Mouse (Mus musculus): Measurements from ENCODE around the gene Ppp2r5b.

The Ppp2r5b gene

DNA sequence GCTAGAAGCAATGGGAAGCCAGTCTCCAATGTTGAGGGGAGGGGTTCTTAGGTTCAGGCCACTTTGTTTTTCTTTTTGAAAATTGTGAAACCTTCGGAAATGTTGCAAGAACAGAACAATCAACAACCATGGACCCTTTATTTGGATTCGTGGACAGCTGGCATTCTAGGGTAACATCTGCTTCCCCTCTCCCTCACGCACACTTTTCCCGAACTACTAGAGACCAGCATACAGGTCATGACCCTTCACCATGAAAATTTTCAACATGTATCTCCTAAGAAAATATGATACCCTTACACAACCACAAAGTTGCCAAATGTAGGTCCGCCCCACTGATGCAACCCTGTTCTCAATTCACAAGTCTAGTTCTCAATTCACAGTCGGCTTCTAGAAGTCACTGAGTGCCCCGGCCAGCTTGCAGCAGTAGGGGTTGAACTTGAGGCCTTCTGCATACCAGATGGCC lies 33.0 kb upstream of the Ppp2r5b start:
- in situ Hi-C loops (cut with MboI, MseI) = no loop called here

DNA sequence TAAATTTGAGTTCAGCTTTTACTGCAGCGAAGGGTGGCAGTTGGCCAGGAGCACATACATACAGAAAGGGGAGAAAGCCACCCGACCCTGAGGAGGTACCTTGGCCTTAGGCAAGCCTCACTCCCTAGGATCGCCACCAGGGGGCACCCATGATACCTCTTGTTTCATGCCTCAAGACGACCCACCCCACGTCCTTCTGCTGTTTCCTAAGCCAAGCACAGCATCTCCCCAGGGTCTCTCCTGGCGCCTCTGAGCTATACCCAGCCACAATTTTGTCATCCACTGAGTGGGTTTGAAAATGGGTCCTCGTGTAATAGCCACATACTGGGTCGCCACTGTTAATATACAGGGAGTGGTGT lies 32.5 kb upstream of the Ppp2r5b start:
- in situ Hi-C loops (cut with MboI, MseI) = no loop called here

DNA sequence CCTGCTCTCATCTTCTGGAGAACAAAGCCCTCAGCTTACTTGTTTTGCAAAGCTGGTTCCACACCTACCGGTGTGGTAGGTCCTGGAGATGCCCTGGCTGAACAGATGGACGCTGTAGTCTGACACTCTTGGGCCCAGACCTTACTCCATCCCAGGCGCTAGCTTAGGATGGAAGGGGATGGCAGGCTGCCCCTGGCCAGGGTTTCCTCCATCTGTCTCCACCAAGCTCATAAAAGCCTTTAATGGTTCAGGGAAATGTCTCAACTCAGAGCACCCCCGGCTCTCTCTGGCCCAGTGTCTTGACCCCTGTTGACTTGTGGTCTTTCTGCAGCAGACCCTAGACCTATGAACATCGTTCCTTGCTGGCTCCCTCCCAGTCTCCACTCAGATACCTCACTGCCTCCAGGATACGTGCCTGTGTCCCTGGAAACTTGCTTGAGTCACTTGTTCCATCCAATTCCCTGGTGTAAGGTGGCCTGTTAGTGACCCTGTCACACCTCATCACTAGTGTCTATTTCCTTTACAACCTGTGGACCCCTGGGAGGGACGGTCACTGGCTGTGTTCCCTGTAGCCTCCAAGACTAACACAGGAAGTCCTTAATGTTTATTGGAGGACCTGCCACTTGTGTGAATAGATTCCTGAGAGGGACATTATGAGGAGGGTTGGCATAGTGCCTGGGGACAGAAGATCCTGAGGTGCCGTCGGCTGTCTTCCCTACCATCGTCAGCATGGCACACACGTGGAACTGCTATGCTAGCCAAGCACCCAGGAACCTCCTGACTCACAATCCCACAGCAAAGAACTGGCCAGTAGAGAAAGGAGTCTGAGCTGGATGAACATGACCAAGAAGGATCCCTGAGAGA lies 31.9 kb upstream of the Ppp2r5b start:
- in situ Hi-C loops (cut with MboI, MseI) = no loop called here

DNA sequence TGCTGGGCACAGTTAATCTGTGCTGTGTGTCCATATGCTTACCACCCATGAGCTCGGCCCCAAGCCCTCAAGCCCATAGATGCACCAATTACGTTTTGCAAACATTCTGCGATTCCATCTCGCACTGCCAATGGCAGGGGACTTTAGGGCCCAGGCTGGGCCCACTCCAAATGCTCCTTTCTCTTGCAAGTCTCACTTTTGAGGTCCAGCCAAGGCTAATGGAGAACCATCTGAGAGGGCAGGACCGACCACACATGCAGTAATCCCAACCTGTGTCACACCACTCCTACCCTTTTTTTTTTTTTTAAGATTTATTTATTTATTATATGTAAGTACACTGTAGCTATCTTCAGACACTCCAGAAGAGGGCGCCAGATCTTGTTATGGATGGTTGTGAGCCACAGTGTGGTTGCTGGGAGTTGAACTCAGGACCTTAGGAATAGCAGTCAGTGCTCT lies 30.1 kb upstream of the Ppp2r5b start:
- in situ Hi-C loops (cut with MboI, MseI) = no loop called here

DNA sequence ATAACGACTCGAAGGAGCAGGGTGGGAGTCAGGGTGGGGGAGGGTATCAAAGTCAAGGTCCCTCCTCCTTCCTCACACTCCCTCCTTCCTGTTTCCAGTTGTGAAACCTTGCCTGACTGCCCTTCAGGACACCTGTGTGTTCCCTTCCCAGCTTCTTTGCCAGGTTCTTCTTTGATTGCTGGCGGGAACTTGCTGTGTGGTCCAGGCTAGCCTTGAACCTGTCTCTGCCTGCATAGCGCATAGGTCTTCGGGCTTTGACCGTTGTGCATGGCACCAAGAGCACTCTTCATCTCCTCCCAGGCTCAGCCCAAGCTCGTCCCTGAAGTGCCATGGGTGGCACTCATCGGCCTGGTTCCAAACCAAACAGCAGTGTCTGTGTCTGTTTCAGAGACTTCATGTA lies 29.3 kb upstream of the Ppp2r5b start:
- in situ Hi-C loops (cut with MboI, MseI) = loop anchor here (5.0 kb wide), 1 partner anchor 42 kb away; the partner anchor contains the start of gene Cdc42bpg

DNA sequence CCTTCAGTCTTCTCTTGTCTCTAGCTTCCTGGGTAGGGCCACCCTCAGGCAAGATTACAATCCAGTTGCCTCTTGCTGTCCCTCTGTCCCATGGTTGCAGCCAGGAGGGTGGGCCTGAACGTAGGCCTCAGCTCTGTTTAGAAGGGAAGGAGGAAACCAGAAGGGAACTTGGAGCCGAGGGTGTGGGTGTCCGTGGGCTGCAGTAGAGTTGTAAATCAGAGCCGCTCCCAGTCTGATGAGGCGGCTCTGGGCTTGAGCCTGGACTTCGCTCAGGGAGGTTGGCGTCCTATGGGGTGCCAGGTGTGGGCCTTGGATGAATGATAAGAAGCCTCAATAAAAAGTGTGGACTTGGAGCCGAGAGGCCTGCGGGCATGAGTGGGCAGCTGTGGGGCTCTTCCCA lies 28.5 kb upstream of the Ppp2r5b start:
- in situ Hi-C loops (cut with MboI, MseI) = loop anchor here (5.0 kb wide), 1 partner anchor 43 kb away; the partner anchor contains the start of gene Cdc42bpg

DNA sequence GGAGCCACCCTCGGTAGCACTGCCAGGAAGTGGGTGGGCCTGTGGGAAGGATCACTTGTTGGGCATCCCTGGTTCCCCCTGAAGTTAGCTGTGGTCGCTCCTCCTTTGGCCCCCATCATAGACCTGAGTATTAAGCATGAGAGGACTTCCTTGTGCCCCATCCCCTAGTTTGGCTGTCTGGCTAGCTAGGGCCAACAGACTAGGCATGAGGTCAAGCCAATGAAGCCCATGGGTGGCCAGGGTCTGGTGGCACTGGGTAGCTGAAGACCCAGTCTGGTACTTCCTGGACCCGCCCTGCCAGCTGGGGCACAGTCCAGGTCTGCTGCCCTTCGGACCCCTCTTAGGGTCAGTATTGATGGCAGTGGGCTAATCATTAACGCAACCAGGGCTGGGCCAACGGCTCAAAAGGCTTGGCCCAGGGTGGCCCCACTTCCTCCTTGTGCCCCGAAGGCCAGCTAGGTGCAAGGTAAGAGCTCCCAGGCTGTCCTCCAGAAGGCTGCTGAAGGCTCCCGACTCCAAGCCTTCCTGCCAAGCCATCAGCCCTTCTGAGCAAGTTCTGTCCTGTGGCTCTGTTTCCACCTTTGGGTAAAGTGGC lies 27.3 kb upstream of the Ppp2r5b start:
- in situ Hi-C loops (cut with MboI, MseI) = loop anchor here (5.0 kb wide), 1 partner anchor 44 kb away; the partner anchor contains the start of gene Cdc42bpg

DNA sequence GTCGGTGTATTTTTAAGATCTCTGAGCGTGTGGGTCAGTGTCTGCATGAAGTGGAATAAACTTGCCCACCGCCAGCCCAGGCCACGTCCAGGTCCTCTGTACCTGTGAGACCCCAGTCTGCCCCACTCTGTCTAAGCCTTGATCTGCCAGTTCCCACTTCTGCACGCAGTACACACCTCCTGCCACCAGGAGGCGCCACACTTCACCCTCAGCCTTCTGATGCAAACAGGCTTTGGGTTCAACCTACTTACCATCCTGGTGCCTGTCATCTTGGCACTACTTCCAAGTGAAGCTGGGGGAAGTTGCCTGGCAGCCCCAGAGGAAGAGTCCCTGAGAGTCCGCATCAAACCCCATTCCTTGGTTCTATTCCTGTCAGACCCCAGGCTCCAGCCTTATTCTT lies 26.6 kb upstream of the Ppp2r5b start:
- in situ Hi-C loops (cut with MboI, MseI) = loop anchor here (5.0 kb wide), 1 partner anchor 45 kb away; the partner anchor contains the start of gene Cdc42bpg

DNA sequence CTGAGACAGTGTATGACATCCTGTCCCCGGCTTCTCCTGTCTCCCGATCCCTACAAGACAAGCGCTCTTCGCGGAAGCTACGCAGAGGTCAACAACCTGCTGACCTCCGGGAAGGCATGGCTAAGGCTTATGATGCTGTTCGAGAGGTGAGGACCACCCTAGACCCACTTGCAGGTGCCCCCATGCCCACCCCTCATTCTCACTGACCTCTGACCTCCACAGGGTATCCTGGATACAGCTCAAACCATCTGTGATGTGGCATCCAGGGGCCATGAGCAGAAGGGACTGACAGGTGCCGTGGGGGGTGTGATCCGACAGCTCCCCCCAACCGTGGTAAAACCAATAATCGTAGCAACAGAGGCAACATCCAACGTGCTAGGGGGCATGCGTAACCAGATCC lies 25.7 kb upstream of the Ppp2r5b start:
- in situ Hi-C loops (cut with MboI, MseI) = loop anchor here (5.0 kb wide), 1 partner anchor 46 kb away; the partner anchor contains the start of gene Cdc42bpg

DNA sequence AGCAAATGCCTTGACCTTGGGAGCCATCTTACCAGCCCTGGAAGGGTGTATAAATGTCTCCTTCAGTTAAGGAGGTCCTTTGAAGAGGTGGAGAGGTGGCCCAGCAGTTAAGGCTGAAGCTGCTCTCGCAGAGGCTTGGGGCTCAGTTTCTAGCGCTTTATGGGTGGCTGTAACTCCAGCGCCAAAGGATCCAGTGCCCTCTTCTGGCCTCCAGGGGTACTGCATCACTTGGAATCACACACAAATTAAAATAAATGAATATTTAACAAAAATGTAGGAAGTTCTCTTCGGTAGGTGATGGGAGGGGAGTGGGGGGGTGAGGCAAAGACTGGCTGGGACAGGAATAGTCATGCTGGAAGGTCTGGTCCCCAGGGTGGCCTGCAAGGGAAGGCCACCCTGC lies 25.3 kb upstream of the Ppp2r5b start:
- in situ Hi-C loops (cut with MboI, MseI) = loop anchor here (5.0 kb wide), 1 partner anchor 46 kb away; the partner anchor contains the start of gene Cdc42bpg

DNA sequence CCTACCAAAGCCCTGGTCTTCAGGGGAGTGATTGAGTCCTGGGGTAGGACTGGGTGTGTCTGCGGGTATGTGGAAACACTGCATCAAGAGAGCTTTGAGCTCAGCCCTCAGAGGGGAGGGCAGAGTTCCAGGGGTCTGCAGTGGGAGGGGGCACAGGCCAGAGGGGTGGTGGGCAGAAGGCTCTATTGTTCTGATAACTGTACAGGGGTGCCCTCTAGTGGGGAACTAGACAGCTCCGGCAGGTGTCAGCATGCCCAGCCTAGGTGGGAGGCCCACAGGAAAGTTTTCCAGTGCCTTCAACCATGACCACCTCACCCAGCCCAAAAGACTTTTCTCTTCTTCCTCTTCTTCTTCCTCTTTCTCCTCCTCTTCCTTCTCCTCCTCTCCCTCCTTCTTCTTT lies 24.8 kb upstream of the Ppp2r5b start:
- in situ Hi-C loops (cut with MboI, MseI) = loop anchor here (5.0 kb wide), 1 partner anchor 47 kb away; the partner anchor contains the start of gene Cdc42bpg

DNA sequence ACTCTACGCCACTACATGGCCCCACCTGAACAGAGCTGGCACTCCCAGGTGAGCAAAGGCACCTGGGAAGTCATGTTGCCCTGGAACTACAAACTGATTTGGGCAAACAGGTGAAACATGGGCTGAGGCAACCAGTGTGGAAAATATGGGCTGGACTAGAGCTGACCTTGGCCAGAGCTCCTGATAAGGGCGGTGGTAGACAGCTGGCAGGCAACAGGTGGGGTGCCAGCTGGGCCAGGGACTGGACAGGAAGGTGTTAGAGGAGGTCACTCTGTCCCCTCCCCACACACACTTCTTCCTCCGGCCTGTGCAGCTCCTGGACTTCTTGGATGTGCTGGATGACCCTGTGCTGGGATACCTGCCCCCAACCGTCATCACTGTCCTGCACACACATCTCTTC lies 17.3 kb upstream of the Ppp2r5b start:
- in situ Hi-C loops (cut with MboI, MseI) = no loop called here

DNA sequence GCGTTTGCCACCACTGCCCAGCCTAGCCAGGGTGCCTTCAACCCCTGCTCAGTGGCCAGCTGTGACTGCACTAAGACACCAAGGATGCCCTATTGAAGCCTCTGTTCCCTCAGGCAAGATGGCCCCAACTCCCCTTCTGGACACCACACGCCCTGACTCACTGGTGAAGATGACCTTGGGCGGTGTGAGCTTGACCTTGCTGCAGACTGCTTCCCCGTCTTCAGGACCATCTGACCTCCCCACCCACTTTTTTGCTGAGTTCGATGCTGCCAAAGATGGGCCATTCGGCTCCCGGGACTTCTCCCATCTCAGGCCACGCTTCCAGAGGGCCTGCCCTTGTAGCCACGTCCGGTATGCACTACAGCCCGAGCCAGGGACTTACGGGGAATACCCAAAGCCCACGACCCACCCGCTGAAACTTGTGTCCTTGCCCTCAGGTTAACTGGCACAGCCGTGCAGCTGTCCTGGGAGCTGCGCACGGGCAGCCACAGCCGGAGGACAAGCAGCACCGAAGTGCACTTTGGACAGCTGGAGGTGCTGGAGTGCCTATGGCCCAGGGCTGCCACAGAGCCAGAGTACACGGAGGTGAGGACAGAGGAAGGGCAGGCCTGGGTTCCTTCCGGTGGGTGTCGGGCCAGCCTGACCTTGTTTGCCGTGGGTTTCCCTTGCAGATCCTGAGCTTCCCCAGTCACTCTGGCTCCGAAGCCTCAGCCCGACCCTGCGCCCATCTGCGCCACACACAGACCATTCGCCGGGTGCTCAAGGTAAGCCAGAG lies 12.0 kb upstream of the Ppp2r5b start:
- in situ Hi-C loops (cut with MboI, MseI) = no loop called here

DNA sequence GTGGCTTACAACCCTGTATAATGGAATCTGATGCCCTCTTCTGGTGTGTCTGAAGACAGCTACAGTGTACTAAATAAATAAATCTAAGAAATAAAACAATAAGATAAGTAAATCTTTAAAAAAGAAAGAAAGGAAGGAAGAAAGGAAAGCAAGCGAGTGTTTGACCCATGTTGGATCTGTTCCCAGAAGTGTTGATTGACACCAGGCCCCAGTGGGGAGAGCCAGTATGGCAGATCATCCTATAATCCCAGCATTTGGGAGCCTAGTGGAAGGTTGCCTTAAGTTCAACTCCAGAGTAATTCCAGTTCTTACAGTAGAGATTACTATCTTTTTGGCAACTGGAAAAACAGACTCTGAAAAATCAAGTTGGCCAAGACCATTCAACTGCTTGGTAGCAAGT lies 10.1 kb upstream of the Ppp2r5b start:
- in situ Hi-C loops (cut with MboI, MseI) = no loop called here

DNA sequence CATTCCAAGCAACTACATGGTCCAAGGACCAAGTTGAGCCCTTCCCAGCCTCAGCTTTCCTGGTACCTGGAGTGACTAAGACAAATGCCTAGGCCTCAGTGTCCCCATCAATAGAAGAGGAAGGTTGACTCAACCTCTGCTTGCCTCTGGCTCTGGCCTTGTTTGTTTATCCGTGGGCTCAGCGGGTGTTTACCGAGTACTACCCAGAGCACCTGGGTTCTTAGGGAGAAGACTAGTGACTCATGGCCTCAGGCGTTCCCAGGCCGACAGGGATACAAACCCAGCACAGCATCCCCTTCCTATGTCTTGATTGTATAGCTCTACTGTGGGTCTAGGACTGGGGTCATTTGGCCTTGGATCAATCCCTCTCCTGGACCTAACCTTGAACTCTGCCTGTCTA lies 7.6 kb upstream of the Ppp2r5b start:
- in situ Hi-C loops (cut with MboI, MseI) = no loop called here

DNA sequence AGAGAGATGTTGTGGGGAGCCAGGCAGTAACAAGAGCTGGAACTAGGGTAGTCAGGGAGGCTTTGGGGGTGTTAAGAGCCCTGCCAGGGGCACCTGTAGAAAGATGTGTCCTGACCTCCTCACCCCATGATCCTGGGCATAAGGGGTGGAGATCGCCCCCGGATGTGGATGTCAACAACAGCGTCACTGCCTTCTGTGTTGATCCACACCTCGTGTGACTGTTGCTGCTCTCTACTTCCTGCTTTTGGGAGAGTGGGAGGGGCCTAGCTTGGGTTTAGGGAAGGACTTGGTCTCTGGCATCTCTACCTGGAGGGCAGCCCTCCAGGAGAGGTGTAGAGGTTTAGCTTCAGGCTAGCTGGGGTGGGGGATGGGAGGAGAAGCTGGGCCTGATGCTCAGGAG lies 6.6 kb upstream of the Ppp2r5b start:
- in situ Hi-C loops (cut with MboI, MseI) = no loop called here

DNA sequence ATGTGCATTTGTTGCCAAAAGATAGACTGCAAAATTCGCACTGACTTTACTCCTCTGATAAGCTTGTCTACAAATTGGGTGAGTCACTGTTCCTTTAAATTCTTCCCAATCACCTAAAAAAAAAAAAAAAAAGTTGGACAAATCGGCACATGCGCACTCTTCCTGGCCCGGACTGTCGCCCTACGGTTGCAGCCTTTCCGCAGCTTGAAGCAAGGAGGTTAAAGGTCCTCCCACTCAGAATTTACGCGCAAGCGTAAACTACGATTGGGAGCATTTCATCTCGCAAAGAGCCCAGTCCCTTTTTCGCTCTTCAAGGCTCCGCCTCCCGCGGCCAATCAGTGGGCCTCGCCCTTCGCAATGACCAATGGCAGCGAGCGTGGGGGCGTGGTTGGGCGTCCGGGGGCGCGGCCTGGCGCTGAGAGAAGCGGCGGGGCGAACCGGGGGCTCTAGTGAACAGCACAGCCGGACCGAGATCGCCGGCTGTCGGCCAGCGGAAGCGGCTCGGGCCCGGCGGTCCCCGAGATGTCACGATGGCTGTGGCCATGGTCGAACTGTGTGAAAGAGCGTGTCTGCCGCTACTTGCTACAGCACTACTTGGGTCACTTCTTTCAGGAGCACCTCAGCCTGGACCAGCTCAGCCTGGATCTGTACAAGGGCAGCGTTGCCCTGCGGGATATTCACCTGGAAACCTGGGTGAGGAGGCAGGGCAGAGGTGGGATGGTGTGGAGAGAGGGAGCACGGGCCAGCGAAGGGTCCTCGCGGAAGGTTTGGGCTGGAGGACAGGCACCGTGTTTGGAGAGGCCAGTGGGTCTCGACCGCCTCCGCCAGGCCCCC lies 5.8 kb upstream of the Ppp2r5b start, which contains the start of gene Atg2a:
Gene Atg2a, plus strand, starts transcription at position 395 of the 834 bp plus-strand sequence.
- in situ Hi-C loops (cut with MboI, MseI) = no loop called here

DNA sequence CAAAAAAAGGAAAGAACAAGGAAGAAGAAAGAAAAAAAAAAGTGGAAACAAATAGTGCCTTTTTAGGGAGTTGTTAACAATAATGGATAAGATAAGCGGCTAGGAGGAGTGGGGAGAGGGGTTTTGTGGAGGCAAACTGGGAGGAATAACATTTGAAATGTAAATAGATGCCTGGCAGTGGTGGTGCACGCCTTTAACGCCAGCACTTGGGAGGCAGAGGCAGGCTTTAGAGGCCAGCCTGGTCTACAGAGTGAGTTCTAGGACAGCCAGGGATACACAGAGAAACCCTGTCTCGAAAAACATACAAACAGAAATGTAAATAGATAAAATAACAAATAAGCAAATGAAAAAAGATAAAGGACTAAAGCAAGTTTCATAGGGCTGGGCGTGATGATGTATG lies 5.1 kb upstream of the Ppp2r5b start:
- in situ Hi-C loops (cut with MboI, MseI) = no loop called here

DNA sequence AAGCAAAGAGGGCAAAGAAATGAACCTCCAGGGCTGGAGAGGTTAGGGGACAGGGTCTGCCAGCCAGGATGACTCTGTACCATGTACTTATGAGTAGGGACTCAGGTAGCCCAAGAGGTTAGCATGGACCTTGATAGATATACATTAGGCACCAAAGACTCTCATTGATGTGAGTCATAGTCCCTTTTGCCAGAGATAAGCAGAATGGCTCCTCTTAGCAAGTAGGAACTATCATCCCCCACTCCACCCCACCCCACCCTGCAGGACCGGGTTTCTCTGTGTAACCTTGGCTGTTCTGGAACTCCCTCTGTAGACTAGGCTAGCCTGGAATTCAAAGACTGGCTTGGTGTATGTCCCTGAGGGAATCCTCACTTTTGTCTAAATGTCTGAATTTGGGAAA lies 4.5 kb upstream of the Ppp2r5b start:
- in situ Hi-C loops (cut with MboI, MseI) = no loop called here

DNA sequence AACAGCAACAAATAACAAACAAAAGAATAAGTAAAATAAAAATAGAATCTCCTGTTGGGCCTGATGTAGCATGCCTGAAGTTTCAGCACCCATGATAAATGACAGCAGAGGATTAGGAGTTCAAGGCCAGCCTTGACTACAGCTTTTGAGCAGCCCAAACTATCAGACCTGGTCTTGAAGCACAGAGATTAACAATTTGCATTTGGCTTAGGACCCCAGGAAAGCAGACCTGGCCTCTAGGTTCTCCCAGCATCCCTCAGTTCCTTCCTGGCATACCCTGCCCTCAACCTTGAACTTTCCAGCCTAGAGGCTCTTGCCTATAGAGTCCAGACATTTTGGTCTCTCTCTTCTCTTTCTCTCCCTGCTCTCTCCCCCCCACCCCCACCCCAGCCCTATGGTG lies 3.1 kb upstream of the Ppp2r5b start:
- in situ Hi-C loops (cut with MboI, MseI) = no loop called here

DNA sequence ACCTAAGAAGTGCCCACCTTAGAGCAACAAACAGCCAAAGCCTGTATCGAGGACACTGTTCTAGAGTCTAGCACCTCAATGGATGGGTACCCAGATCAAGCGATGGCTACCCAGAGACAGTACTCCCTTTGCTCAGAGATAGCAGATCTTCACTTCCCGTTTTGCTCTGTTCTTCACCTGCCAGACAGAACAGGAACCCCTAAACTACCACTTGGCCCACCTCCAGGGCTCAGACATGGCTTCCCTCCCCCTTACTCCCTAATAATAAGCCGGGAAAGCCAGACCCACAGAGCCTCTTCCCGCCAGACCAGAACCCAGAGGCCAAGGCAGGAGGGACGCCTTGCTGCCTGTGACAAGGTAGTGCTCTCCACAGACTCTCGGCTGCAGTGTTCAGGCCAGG lies 1.2 kb upstream of the Ppp2r5b start:
- in situ Hi-C loops (cut with MboI, MseI) = no loop called here

All from T-helper 1 cell (primary cell).